Mouse (Mus musculus) spleen, embryonic (tissue): ENCODE results near the gene Gm11397.
"Not testable (repeated sequence)": the region's sequence is repeated elsewhere in the genome, so short reads cannot be mapped to it uniquely, and the experiment has no call there.

Experiments
- CTCF ChIA-PET: fragments of 350-600 bp; sonication (Branson Sonifier 250); formaldehyde crosslinking; loops from one replicate; lab custom pipeline; 2022; lab: Charles Lee

Gm11397 gene

GRCm38 (mm10) chr13:33395461-33395860 lies at the start of gene Gm11397:
TSS of gene Gm11397 (plus strand) at chr13:33395761.
- CTCF ChIA-PET, result not testable (repeated sequence)

GRCm38 (mm10) chr13:33356666-33357065 lies 38.9 kb upstream of the Gm11397 start:
- CTCF ChIA-PET, result not testable (repeated sequence)

DNA sequence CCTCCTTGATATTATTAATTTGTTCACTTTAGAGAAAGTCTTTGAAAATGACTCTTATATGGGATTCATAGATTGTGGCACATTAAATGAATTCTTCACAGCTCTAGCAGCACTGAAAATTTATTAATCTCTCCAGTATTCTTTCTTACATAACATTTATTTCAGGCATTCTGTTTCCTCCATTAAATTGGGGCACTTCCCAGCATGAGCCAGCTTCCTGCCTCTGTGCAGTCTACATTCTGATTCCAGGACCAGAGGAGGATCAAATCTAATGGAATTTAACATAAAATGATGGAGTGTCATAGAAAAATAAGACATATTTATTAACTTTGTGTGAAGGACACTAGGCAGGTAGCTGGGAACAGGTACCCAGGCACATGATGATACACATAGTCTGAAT lies 37.2 kb downstream of the Gm11397 start:
- CTCF ChIA-PET, result not testable (repeated sequence)
